Mouse (Mus musculus) A20 (cell line): ENCODE data around the gene Dand5.
A peak's percentile ranks its signal among the peaks of the same experiment; 100 is the strongest.

Experiments
- DNase-seq: peaks from one replicate; pipeline ENCODE4 v3.0.0-alpha.2; 2011; ENCODE audit warnings: low read depth, low spot score

The Dand5 gene

DNA sequence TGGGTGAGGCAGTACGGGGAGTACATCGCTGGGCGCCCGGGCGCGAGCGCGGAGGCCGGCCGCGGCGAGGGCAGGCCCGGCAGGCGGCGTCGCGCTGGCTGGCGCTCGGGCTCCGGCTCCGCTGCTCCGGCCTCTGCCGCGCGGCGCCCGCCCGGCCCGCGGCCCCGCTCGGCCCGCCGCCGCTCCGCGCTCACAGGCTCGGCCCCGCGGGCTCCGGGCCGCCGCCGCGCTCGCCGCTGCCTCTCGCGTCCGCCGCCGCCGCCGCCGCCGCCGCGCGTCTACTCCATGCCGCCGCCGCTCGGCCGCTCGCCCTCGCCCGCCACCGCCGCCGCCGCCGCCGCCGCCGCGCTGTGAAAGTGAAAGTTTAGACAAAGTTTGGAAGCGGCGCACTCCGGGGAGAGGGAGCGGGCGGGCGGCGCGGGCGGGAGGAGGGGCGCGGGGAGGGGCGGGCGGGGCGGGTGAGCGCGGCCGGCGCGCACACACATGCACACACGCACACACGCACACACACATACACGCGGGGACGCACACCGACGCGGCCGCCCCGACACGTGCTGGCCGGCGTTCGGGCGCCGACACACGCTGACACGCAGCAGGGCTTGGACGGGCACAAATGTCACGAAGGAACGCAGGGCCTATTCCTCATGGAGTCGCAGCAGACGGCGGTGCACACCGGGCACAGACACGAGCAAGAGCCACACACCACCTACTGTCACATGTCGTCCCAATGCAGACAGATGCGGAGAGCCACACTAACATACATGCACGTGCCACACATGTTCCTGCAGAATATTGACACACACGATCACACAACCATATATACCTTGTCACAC lies 22.4 kb downstream of the Dand5 start, which contains the start of gene Nfix:
Nfix (minus strand) TSS at position 346 of the 833 bp plus-strand sequence.
- DNase-seq = peak; percentile 59

DNA sequence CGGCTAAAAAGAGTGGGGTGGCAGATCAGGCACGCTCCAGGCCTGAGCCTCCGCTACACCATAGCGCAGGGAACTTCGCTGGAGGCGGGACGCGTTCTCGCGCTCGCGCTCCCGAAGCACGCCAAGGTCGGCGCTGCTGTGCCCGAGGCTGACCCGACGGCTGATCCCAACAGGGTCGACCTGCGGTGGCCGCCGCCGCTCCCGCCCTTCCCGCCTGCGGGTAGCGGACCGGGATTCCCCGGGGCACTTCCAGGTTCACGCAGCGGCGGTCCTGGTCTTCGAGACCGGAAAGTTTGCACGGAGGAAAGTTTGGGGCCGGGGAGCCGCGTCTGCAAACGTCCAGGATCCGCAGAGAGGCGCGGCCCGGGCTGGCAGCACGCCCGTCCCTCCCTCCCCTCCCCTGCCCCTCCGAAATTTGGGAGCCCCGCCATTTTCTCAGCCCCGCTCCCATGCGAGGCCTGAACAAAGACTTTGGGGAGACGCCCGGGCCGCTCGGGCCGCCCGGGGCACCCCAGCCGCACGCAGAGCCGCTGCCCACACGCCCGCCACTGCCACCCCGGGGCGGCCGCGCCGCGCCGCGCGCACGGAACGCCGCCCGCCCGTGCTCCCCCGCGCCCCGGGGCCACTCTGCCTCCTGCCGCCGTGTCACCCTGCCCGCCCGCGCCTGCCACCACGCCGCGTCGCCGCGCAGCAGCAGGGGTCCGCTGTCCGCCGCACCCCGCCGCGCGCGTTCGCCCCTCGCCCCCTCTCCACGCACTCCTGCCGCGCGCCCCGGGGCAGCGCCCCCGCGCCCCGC lies 23.3 kb downstream of the Dand5 start:
- peak; percentile 26 for DNase-seq

DNA sequence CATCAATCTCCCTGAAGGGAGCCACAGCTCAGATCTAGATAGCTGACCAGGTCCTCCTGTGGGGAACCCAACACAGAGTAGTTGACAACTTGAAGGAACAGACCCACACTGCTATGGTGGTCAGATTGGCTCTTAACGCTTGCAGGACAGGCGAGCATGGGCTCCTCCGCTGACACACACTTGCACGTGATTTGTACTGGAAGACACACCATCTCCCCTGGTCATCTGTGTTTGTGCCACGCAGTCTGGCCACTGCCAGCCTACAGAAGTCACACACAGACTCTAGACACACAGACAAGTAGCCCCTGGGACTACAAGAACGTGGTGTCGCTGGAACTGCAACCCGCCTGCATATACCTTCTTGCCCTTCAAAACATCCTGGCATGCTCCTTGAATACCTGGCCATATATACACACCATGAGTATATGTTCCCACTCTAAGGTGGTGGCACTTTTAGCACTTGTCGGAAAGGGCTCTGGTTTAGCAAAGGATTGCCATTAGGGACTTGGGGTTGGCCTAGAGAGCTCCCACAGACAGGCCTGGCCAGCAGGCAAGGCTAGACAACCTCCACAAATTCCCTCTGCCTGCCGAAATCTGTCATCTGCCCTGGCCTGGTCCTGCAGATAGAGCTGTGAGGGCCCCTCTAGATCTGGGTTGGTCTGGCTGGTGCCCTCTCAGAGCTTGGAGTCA lies 24.0 kb downstream of the Dand5 start:
- no peak for DNase-seq

DNA sequence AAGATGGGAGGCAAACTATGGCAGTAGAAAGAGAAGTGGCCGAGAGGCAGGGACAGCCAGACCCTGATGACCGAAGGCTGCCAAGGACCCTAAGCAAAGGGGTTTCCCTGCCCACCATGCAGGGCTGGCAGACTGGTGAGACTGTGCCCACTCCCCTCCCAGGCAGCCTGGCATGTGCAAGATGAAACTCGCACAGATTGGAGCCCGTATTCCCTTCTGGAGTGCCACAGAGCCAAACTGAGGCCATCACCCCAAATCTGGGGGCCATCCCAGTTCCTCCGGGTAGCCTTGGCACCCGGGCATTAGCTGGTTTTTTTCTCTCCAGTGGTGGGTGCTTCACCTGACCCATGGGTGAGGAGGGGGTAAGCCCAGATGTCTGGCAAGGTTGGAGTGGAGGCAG lies 24.7 kb downstream of the Dand5 start:
- no peak for DNase-seq

DNA sequence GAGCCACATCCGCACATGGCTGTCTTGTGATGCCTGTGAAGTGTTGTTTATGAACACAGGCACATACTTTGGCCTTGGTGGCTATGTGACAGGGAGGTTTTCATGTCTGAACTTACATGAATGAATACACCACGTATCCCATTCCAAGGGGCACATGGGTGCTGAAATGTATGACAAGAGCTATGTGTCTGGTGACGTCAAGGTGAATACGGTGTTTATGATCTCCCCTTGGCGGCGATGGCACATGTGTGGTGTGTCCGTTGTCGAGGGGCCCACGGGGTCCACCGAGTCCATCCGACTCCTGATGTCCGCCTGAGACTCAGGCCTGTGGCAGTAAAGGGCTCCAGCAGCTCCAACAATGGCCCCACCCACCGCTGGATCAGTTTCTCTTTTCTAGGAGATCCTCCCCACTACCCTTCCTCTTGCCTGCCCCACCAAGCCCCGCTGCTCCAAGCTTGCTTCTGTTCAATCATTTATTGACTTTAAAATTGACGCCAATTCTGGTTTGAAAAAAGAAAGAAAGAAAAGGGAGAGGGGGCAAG lies 25.3 kb downstream of the Dand5 start:
- DNase-seq = no peak

DNA sequence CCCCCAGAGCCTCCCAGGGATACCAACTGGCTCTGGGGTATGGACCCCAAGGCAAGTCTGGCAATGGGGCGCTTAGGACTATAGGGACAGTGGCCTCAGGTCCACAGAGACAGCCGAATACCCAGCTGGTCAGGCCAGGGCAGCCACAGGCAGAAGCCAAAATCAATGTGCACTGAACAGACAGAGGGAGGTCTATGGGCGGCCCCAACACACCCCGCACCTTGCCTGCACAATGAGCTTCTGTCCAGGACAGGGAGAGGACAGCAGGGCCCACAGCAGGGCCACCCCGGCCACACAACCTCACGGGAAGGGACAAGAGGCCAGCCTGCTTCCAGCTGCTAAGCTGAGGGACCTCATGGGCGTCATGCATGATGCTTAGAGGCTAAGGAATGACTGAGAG lies 28.1 kb downstream of the Dand5 start:
- DNase-seq = no peak

DNA sequence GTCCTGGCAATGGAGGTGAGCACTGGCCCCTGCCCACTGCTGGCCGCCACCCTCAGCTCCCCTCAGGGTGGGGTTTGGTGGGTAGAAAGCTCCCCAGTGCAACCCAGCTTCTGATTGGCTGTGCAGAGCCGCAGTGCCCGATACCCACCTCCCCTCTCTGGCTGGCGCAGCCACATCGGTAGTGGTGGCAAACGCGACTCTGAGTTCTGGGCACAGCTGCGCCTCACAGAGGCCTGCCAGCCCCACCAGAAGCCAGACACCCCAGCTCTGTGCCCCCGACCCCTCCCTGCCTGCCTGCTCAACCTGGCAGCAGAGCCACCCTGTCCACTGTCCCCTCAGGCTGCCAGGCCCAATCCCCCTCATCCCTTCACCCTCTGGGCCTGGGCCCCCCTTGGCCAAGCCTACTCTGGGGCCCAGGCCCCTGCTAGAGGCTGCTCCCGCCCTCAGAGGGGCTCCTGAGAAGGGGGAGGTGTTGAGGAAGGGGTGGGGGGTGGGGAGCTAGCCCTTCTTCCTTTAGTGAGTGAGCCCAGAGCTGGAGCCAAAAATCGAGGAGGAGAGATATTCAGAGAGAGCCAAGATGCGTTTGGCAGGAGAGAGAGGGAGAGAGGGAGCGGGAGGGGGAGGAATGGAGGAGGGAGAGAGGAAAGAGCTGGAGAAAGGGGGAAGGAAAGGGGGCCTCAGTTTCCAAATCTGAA lies 28.7 kb downstream of the Dand5 start:
- no peak for DNase-seq

DNA sequence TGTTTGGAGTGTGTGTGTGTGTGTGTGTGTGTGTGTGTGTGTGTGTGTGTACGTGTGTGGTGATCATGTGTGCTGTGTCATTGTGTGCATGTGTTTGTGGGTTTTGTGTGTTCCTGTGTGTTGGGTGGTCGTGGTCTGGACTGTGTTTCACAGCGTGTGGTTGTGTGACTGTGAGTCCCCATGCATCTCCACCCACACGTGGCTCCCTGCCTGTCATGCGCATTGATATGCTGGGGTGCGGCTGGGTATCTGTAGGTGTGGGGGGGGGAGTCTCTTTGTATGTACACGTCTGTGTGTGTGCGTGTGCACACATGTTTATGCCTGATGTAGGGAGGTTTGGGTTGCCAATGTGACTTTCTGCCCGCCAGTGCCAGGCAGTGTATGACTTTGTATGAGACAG lies 29.5 kb downstream of the Dand5 start:
- DNase-seq = no peak

DNA sequence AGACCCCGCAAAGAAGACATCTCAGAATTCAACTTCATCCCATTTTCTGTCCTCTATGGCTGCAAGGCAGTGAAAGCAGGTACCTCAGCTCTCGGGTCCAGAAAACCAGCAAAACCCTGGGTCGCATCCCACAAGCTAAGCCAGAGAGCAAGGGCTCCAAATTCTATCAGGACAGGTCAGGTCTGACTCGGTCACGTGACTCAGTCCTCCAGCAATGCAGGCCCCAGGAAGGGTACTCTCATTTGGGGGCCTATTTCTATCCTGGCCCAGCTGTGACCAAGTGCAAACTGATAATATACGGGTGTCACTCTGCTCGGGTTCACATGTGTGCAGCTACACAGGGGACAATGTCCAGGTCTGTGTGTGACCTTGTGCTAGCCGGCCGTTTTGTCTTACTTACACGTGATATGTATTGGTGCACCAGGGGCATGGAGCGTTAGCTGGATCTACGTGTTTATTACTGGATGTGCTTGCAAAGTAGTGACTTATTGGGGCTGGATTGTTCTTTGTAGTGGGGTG lies 30.1 kb downstream of the Dand5 start:
- no peak for DNase-seq

DNA sequence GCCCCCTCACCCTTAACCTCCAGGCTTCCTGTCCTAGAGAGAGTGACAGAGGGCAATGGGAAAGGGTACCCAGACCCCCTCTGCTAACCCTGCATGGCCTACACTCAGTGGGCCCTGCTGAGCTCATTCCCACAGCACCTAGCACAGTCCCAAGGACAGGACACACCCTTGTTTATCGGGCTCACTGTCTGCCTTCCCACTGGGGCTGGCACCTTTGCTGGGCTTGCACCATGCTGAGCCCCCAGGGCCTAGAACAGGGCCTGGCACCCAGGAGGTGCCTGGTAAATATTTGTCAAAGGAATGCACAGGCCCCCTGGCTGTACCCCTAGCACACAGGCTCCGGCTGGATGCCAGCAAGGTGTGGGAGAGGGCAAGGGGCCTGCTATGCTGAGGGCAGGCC lies 32.1 kb downstream of the Dand5 start:
- no peak for DNase-seq

DNA sequence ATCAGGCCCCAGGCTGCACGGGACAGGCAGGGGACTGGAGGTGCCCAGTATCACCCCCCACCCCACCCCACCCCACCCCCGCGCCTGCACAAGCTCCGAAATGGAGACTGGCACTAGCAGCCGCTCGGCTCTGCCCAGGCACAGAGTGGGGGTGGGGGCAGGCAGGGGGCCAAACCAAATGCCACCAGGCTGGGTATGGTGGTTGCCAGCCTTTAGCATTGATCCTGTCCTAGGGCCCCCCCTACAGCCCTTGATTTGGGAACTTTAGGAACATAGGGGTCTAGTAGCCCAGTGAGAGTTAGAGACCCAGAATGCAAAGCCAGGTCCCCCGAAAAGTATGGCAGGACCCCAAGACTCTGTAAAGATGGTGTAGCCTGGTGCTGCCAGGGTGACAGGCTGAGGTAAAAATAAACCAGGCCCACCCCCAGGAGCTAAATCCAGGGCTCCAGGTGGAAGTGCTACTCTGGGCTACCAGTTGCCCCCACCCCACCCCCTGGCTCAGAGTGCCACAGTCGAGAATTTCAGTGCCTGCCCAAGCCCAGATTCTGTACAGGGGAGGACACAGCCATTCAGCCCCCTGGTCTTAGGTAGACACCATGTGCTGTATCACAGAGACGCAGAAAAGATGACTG lies 32.7 kb downstream of the Dand5 start:
- no peak for DNase-seq

DNA sequence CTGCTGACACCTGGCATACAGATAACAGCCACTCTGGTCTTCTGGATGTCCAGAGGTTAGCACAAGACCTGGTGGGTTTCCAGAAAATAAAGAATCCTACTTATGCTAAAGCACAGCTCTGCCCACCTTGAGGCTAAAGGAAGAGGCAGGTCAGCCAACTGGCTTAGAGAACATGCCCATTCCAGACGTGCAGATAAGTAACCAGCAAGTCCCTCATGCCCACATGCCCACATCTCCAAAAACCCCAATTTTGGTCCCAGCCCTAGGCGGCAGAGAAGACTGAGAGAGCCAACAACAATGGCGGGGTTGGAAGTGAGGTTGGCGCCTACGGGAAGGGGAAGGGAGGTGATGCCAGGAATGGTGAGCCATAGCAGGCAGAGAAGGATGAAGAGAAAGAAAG lies 33.3 kb downstream of the Dand5 start:
- no peak for DNase-seq

DNA sequence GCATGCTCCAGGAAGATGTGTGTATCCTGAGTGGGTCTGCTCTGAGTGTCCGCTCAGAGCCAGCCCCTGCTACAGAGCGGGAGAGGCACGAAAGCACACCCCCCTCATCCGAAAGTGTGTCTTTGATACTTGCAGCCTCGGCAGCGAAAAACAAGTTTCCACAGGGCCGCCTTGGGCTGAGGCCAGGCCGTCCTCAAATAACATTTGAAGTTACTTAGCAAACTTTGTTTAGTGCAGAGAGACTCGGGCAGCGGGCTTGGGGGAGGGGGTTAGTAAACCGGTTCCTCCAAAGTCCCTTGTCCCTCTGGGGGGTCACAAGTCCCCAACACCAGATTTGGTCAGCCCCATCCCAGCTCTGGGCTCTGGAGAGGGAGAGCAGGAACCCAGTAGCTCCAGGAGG lies 33.7 kb downstream of the Dand5 start:
- DNase-seq = no peak

DNA sequence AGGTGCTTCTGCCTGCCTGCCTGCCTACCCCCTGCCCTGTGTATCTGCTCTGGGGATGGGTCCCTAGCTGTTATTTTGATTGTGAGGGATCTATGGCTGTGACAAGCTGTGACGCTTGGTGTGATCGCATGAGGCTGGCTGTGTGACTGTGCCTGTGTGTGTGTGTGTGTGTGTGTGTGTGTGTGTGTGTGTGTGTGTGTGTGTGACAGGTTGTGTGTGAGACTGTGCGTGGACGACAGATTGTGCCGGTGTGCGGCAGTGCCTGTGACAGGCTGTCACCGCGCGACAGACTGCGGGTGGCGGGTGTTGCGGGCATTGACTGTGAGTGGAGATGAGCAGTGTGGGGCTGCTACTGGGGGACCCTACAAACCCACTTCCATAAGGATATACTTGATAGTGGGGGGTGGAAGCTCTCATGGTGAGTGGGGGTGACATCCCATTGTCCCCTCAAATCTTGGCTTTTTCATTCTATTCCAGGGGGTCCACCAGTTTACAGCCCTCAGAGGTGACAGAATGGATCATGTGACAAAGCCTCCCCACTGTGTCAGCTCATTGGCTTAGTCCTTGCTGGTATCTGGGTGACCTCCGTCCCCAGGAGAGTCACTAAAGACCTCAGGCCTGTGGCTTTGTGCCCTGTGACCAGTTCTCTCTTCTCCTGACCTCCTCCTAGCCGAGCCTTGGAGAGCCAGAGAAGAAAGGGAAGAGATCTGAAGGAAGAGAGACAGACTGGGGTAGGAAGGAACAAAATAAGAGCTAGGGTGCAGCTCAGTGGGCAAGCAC lies 34.9 kb downstream of the Dand5 start:
- DNase-seq = no peak

DNA sequence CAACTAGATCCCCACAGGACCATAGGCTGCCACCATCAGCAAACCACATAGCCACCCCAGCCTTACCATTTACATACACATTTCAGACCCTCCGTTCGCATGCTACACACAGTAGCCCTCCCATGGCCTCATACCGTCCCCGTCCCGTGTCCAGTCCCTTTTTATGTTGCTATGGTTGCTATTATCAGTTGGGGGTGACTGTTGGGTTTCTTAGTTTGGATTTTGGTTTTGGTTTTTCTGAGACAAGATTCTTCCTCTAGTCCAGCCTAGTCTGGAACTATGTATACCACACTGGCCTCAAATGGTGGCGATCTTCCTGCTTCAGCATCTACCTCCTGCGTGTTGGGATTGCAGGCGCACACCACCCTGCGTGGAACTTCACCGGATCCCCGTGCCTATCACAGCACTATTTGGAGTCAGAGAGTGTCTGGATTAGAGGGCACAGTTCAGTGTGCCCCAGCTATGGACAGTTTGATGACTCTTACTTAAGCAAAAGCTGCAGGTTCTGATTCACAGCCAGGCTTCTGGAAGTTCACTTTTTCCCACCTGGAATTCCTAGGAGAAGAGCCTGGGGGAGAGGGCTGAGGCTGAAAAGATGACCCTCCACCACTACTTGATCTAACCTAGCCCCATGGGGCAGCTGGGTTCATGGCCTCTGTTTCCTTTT lies 35.7 kb downstream of the Dand5 start:
- no peak for DNase-seq

DNA sequence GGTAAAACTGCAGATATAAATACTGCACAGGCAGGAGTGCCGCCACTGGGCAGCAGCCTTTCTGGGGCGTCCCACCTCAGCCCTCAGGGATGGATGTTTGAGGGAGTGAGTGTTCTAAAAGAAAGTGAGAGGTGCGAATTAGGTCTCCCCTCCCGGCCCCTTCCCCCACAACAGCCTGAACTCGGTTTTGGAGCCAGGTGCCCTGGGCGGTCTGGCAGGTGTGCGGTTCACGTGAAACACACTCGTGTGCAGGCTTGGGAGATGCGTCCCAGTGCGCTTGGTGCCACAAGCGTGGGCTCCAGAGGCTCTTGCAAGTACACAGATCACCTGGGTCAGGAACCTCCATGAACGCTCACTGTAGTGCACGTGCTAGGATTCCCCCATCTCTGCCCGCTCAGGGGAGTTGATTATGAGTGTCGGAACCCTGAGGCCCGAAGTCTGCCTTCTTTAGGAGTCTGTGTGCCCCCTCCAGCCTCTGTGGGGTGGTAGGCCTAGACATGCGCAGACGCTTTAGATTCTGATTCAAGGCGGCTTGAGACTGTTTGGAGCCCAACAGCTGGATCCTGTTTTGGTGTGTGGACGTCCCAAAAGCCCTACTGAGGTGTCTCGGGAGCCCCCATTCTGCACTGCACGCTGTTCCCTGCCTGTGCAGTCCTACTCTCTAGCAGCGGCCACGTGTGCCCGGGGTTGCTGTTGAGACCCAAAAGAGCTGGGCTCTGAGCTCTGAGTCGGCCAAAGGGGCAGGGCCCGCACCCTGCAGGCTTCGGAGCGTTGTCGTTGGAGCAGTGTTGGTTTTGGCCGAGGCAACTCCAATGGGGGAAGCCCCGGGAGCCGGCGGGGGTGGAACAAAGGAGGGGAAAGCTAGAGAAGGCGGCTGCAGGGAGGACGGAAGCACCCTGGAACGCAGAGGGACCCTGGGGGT lies 36.6 kb downstream of the Dand5 start:
- no peak for DNase-seq

DNA sequence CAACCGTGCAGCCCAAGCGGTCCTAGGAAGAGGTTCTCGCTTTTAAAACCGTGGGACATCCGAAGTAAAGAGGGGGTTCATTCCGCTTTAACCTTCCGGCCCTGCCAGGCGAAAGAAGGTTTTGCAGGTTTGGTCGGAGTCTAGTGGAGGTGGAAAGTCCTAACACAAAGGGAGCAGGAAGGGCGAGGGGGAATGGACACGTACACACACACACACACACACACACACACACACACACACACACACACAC lies 37.2 kb downstream of the Dand5 start:
- no peak for DNase-seq

DNA sequence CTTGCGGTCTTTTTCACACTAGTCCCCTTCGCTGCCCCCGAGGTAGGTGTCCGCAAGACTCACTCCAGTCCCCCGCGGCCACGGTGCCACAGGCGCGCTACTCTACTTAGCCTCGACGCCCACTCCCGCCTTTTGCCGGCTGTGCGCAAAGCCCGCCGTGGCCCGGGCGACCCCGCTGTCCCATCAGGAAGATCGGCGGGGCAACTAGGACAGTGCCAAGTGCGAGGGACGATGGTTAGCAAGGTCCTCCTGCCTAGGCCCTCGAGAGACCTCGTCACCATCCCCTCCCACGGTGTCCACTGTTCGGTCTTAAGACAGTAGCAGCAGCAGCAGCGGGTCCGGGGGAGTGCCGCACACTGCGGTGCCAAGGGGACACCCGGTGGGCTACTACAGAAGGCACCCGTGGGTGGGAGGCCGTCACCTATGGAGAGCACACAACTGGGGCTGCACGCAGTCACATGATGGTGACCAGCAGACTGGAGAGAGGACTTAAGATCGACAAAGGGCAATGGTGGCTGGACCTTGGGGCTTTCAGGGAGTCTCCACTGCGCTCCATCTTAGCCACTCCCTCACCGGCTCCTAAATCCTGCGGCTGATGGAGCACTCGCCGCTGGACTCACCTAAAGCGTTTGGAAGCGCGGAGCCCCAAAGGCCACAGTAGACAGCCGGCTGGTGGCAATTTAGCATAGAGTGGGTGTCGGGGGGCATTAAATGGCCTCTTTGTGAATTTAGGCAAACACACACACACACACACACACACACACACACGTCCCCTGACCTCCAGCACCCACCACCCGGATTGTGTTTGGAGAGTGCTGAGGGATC lies 37.7 kb downstream of the Dand5 start:
- DNase-seq = no peak
